Mouse (Mus musculus) forelimb bud, embryonic 11.5 days (tissue): ENCODE measurements around the gene Zfp62.
"Not testable (repeated sequence)": the region's sequence is repeated elsewhere in the genome, so short reads cannot be mapped to it uniquely, and the experiment has no call there.

Source experiments
- DNase-seq: peaks from one replicate; pipeline ENCODE4 v3.0.0-alpha.2; 2012; ENCODE audit warnings: low read depth, low spot score

Gene Zfp62

GRCm38 (mm10) chr11:49203129-49203768, at the start of gene Zfp62:
Gene Zfp62, plus strand, starts transcription at chr11:49203292.
- DNase-seq: peak; percentile 90

GRCm38 (mm10) chr11:49154077-49154476, 49.0 kb upstream of the Zfp62 start, which contains the start of gene Olfr1394:
Gene Olfr1394, plus strand, starts transcription at chr11:49154377.
- DNase-seq: no peak

GRCm38 (mm10) chr11:49156821-49157814, 46.0 kb upstream of the Zfp62 start:
- DNase-seq: no peak

GRCm38 (mm10) chr11:49168839-49169611, 34.1 kb upstream of the Zfp62 start:
- peak; percentile 17 for DNase-seq

- DNase-seq: no peak
Measured at GRCm38 (mm10) chr11:49170576-49170975, 32.5 kb upstream of the Zfp62 start.

DNA sequence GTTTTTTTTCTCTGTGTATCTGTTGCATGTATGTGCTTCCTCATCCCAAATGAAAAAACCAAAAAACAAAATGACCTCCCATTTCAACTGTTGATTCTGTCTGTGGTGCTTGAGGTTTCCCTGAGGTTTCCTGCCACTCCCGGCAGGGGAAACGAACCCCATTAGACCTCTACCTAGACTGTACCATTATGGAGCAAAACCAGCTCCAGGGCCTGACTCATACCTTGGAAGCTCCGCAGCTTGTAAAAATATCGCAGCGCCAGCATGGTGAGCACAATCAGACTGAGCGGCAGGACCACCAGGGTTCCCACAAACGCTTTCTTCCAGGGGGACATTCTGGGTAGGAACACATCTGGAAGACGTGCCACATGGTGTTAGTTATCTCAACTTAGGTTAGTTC, 27.7 kb upstream of the Zfp62 start:
- no peak for DNase-seq

GRCm38 (mm10) chr11:49176047-49176779, 26.9 kb upstream of the Zfp62 start:
- DNase-seq: not testable (repeated sequence)

GRCm38 (mm10) chr11:49183172-49183571, 19.9 kb upstream of the Zfp62 start:
- no peak for DNase-seq

GRCm38 (mm10) chr11:49186452-49186851, 16.6 kb upstream of the Zfp62 start:
- DNase-seq: no peak

DNA sequence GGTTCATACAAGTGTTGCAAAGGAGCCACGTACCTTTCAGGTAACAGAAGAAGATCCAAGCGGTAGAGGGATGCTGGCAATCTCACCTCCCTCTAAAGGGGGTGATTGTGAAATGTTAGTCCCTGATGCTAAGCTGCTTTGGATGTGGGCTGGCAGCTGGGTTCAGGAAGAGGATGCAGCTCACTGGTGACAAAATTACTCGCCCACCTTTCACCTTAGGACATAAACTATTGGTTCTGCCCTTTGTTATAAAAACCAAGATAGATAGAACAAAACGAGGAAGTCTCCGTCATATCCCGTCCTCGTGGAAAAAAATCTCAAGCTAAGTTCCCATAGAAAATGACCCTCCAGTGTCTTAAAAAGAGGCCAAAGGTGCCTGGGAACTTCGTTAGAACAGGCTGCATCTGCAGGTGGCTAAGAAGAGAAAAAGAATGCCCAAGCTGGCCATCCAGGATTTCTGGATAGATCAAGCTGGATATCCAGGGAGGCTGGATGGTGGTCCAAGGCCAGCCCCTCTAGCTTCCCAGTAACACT, 16.1 kb upstream of the Zfp62 start, which contains the start of gene Btnl9:
Btnl9 (minus strand) TSS at position 205 of the 534 bp plus-strand sequence.
- no peak for DNase-seq

- no peak for DNase-seq
Measured at GRCm38 (mm10) chr11:49187701-49188100, 15.4 kb upstream of the Zfp62 start.

DNA sequence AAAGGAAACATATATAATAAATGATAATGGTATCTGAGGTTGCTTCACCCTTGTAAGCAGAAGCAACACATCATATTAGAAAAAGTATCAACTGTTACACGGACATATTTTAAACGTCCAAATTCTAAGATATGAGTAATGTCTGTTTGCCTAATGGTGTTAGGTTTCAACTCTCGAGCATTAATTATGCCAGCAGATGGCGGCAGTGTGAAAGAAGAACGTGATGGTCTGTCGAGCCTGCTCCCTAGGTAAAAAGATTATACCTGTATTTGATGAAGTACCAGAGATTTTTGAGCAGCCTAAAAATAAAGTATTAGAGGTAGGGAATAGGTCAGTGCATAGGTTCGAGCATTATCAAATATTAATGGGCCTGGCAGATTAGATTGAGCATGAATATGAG, 13.4 kb upstream of the Zfp62 start:
- DNase-seq: peak; percentile 35

DNA sequence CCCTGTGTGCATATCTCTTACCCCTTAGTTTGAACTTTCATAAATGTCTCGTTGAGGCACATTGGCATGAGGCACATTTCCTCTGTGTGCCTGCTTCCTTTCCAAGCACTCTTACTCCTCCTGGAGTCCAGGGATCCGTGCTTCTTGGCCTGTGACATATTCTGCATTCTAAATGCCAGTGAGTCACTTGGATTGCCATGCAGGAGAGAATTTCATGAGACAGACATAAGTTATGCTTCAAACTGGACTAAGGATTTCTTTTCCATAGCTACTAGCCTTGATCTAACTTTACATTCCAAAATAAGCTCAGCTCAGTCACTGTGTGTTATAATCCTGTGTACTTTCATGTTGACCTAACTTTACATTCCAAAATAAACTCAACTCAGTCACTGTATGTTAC, 12.0 kb upstream of the Zfp62 start:
- DNase-seq: no peak

GRCm38 (mm10) chr11:49194771-49195170, 8.3 kb upstream of the Zfp62 start:
- DNase-seq: not testable (repeated sequence)

GRCm38 (mm10) chr11:49195819-49196322, 7.2 kb upstream of the Zfp62 start:
- no peak for DNase-seq

GRCm38 (mm10) chr11:49200666-49201065, 2.4 kb upstream of the Zfp62 start:
- no peak for DNase-seq

- no peak for DNase-seq
Measured at GRCm38 (mm10) chr11:49201142-49201541, 1.9 kb upstream of the Zfp62 start.

DNA sequence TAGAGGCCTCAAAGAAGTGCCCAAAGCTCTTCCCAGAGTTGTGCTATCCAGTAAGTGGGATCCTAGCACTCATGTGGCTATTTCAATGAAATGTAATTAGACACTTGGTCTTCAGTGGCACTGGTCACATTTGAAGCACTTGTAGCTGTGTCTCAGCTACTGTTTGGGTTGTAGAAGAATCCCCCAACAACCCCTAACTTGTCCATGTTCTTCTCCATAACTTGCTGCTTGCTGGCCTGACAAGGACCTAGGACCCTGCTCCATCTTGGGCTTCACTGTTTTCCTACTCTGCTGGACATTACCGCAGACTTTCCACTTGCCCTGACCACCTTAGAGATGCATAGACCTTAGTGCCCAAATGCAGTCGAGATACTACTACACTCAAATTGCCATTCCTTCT, 1.0 kb upstream of the Zfp62 start:
- no peak for DNase-seq

DNA sequence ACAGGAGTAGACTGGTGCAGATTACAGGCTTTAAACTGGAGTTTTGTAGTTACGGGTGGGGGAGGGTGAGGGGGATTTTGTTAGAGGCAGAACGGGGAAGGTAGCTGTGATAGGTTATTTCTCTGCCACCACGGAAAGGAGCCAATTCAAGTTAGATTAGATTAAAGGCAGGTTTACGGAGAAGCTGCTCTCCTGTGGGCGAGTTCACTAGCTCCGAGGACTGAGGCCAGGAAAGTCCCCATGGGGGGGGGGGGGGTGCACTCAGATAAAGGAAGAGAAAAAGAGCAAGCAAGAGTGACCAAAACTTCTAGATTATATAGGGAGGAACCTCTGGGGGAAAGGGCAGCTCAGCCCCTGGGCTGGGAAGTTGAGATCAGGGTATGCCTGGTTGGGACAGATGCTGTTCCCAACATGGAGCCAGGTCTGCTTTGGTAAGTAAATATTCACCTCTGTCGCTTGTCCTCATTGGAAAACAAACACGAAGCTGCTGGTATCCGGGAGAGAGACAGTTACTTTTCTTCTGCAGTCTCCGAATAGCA, 500 bp upstream of the Zfp62 start:
- DNase-seq: peak; percentile 8

GRCm38 (mm10) chr11:49203771-49204497, 842 bp downstream of the Zfp62 start:
- DNase-seq: peak; percentile 61
